Mouse (Mus musculus): ENCODE measurements around the gene Akt1s1.

Gene Akt1s1

DNA sequence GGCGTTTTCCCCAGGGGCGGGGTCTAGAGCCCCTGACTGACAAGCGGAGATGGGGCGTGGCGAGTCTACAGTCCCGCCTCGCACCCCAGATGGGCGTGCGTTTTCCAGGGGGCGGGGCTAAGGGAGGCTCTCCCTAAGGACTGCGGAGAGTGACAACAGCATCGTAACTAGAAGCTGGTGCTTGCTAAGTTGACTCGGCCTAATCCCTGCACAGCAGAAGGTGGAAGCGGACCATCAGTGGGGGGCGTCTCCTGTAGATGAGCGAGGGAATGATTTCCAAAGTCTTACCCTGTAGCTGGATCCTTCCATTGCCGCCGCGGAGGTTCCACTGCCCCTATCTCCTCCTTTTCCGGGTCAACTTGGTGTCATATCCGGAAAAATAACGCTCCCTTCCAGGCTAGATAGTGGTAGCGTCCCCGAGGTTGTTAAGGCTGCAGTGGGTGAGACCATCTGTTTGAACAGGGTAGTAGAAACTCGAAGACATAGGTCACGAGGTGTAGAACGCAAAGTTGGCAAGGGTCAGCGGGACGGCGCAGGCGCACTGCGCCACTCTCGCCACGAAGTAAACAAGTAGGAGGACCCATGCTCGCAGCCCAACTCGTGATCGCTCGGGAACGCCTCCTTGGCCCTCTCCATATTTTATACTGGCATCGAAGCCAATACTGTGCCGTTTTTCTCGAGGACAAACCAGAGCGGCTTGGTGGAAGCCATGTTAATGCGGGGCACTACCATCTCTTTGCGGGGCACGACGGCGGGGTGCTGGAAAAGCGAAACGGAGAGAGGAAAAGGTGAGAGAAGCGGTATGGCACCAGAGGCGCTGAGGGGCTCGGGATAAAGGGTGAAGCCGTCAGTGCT, at the start of gene Akt1s1, which contains the start of gene Tbc1d17:
Gene Akt1s1, plus strand, starts transcription at position 431 of the 855 bp plus-strand sequence.
Gene Tbc1d17, minus strand, starts transcription at position 519 of the 855 bp plus-strand sequence.
- DNase-seq (ENCODE audit: low spot score): peak; percentile 99

GRCm38 (mm10) chr7:44808927-44809326, 39.9 kb upstream of the Akt1s1 start:
- no peak for DNase-seq (ENCODE audit: low spot score)

DNA sequence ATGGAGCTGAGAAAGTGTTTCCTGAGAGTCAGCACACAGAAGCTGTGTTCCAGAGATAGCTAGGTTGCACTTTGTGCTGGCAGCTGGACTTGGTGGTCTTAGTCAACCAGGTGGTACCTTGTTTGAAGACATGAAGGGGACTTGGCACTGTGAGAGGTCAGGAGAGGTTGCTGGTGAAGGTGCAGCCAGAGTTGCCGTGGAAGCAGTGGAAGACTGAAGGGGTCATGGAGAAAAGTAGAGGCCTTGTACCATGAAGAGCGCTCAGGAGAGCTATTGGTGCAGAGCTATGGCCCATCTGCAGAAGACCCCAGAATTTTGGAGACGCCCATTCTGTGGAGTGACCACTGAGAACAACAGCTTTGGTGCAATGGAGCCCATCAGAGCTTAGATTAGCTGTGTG, 39.3 kb upstream of the Akt1s1 start:
- DNase-seq (ENCODE audit: low spot score): no peak

GRCm38 (mm10) chr7:44810365-44810764, 38.4 kb upstream of the Akt1s1 start:
- DNase-seq (ENCODE audit: low spot score): no peak

DNA sequence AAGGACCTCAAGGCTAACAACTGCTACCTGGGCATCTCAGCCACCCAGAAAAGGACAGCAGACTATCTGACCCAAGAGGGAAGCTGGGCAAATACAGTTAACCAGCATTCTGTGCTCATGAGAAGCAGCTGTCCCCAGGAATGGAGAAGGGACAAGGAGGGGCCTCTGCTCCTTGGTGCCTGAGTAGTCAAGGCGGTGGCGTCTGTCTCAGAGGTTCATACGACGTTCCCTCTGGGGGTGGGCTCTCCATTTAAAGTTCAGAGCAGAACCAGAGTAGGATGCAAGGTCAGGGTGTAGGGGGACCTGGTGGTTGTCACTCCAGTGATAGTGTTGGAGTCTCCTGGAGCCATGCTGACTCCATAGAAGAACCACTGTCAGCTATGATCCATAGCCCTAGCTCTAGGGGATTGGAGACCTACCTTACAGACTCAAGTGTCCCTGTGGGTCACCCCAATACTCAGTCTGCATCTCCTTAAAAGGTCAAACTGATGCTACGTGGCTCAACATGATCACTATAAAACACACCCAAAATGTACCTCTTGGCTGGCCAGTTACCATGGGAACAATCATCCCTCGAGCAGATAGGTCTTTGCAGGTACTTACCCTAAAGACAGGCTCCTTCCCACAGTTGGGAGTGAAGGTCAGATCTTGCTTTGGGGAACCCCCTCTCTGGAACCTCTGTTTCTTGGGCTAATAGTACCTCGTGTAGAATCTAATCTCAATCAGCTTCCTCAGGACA, 37.8 kb upstream of the Akt1s1 start:
- no peak for DNase-seq (ENCODE audit: low spot score)

DNA sequence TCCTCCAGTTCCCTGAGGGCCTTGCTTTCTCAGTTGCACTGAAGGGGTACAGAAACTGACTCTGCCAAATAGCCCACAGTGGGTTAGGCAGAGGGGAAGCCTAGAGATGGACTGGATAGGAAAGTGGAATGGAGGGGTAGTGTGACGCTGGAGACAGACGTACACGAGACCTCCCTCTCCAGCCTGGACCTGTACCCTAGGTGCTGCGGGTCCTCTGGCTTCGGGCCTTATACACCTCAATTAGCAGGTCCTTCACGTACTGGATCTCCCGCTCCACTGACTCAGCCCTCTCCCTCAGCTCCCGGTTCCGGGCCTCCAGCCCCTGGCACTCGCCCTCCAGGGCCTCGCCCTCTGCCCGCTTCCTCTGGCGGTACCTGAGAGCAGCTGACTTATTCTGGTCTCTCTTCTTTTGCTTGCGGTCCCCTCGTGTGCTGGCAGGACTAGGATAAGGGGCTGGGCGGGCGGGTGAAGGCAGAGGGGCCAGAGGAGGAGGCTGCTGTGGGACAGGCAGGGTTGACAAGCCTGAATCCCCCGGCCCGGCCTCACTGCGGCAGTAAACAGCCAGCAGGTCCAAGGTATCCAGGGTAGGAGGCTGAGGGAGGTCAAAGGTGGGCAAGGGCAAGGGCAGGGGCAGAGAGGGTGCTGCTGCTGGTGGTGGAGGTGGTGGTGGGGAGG, 36.0 kb upstream of the Akt1s1 start:
- peak; percentile 0 for DNase-seq (ENCODE audit: low spot score)

DNA sequence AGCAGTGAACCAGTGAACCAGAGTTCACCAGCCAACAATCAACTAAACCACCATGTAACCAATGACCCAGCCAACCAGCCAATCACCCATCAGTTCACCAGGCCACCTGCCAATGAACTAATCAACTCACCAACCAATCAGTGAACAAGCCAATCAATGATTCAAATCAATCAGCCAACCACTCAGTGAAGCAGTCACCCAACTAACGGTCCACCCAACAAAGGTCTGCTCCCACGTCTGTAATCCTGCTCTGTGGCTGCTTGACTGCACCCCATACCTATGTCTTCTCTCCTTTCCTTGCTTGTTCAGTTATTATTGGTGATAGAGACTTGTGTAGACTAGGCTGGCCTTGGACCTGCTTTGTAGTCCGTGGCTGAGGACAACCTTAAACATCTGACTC, 34.8 kb upstream of the Akt1s1 start:
- DNase-seq (ENCODE audit: low spot score): peak; percentile 0

- DNase-seq (ENCODE audit: low spot score): no peak
These were observed 34.4 kb upstream of the Akt1s1 start for GRCm38 (mm10) chr7:44814423-44814822.

DNA sequence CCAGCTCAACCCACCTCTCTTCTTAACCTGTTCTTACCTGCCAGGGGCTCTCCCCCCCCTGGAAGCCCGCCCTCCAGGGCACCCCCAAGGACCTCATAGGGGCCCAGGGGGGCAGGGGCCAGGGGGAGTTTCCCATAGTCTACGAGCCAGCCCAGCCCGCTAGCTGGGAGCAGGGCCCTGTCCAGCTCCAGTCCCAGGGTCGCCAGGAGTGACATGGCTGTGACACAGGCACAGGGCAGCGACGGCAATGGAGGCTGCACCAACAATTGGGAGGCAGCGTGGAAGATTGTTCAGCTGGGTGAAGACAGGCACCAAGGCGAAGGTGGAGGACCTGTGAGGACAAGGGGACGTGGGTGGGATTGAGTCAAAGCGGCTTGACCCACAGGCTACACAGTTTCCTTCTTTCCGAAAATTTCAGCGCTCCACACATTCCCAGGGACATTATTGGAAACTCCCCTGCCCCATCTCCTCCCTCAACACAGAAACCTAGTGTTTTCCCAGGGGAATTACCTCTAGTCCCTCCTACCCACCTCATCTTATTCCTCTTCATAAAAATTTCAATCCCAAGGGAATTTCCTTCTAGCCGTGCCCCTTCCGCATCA, 33.7 kb upstream of the Akt1s1 start:
- DNase-seq (ENCODE audit: low spot score): no peak

GRCm38 (mm10) chr7:44815721-44816469, 32.9 kb upstream of the Akt1s1 start, which contains the start of the genes Nup62 and Il4i1:
TSS of gene Nup62 (plus strand) at chr7:44816088.
TSS of gene Il4i1 (plus strand) at chr7:44816387.
- peak; percentile 97 for DNase-seq (ENCODE audit: low spot score)

- DNase-seq (ENCODE audit: low spot score): no peak
These were observed 32.2 kb upstream of the Akt1s1 start, which contains the start of gene Atf5 for GRCm38 (mm10) chr7:44816470-44817021. TSS of gene Atf5 (minus strand) at chr7:44816658.

DNA sequence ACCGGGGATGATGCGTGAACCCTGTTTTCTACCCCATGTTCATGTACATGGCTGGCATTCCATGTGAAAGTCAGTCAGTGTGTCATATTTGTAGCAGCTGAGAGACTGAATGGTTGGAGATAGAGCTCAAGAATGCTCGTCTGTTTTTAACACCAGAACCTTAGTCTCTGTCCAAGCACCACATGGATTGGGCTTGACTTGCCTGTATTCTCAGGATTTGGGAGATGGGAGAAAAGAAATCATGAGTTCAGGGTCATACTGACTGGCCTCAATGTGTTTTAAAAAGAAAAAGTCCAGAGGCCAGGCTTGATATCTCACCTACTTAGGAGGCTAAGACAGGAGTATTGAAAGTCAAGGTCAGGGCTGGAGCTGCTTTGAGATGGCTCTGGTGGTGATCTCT, 31.4 kb upstream of the Akt1s1 start:
- DNase-seq (ENCODE audit: low spot score): no peak

- peak; percentile 1 for DNase-seq (ENCODE audit: low spot score)
These were observed 30.6 kb upstream of the Akt1s1 start for GRCm38 (mm10) chr7:44818164-44818563.

- peak; percentile 4 for DNase-seq (ENCODE audit: low spot score)
These were observed 30.0 kb upstream of the Akt1s1 start for GRCm38 (mm10) chr7:44818751-44819235.

DNA sequence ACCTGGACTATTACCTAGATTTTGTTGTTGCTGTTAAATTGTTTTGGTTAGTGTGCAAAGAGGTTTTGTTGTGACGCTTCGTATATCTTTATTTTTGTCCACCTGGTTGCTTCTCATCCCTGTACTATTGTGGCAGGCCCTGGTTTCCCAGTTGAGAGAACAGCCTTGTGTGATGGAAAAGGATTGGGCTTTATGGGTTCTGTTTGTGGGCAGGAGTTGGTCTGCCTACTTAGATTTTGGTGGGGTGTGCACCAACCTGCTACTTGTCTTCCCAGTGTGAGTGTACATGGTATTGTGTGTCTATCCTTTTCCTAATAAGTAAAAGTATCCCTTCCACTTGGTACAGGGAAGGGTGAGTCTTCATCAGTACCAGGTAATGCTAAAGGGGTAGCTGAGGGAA, 29.4 kb upstream of the Akt1s1 start:
- no peak for DNase-seq (ENCODE audit: low spot score)

GRCm38 (mm10) chr7:44819863-44820262, 28.9 kb upstream of the Akt1s1 start:
- DNase-seq (ENCODE audit: low spot score): peak; percentile 1

DNA sequence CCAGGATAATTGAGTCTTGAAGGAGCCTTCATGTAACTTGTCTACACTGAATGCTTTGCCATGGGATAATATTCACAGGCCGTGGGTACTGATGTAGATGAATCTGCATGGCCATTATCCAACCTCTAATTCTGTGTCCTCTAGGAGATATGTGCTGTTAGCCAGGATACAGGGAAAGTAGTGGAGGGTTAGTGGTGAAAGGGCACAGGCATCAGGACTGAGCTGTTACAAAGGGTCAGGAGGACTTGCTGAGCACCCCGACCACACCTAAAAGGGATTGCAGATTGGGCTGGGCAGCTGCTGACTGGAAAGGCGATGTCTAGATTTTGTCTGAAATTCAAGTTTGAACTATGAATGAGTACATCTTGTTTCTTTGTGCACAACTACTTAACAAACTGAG, 28.3 kb upstream of the Akt1s1 start:
- peak; percentile 0 for DNase-seq (ENCODE audit: low spot score)

DNA sequence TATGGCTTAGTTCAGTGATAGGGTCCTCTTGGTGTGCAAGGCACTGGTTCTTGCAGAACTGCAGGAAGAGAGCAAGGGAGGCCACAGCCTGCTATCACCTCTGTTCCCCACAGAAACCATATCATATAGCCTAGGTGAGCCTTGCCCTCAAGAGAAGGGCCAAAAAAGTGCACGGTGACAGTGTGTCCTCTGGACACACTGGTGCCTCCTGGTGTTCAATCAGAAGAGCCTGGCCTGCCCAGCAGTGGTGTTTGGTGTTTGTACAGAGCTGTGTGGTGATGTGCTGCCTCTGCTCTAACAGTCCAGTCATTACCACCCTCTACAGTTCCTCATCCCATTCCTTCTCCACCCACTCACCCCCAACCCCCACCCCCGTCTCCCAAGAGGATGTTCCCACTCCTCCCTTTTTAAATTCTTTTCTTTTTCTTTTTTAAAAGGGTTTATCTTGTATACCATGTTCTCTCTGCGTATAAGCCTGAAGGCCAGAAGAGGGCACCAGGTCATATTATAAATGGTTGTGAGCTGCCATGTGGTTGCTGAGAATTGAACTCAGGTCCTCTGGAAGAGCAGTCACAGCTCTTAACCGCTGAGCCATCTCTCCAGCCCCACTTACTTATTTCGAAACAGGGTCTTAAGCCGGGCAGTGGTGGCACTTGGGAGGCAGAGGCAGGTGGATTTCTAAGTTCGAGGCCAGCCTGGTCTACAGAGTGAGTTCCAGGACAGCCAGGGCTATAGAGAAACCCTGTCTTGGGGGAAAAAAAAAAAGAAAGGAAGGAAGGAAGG, 26.9 kb upstream of the Akt1s1 start:
- DNase-seq (ENCODE audit: low spot score): peak; percentile 1

- no peak for DNase-seq (ENCODE audit: low spot score)
These were observed 25.4 kb upstream of the Akt1s1 start for GRCm38 (mm10) chr7:44823409-44823808.

DNA sequence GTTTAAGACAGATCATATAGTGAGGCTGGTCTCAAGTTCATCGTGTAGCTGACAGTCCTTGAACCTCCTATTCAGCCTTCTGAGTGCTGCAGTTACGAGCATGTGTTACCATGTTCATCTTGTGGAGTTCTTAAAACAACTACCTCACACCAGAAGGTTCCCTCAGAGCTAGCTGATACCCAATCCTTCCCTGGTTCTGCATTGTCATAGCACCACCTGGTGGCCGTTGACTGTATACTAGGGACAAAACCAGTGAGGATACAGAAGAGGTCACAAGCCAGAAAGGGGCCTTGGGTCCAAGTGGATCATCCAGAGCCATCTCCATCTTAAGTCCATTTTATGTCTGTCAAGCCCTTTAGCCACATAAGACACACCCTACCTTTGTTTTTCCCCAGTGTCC, 23.9 kb upstream of the Akt1s1 start:
- DNase-seq (ENCODE audit: low spot score): no peak

Measured in ovary, adult 18-20 months (tissue).